Mouse (Mus musculus) intestine, embryonic 15.5 days (tissue): Measurements from ENCODE around the gene Fahd2a. TPM values are rescaled to one million over a fixed set of nuclear protein-coding genes. Genes with fewer than 3 reads are reported as not detected.

Experiments used
- ATAC-seq: fragments of 200-750 bp; cut with Nextera tagmentation; 2 replicates; pipeline ENCODE4 v1.8.0; 2017; ENCODE audit warnings: moderate TSS enrichment, moderate library complexity
- H3K27ac ChIP-seq: fragments of 300-500 bp; sonication (generic); 2 replicates; pipeline ENCODE4 v1.5.1; 2015; ENCODE audit warnings: mild to moderate bottlenecking, inconsistent platforms
- H3K27me3 ChIP-seq: fragments of 300-500 bp; sonication (generic); replicated peaks from 2 replicates; pipeline ENCODE4 v1.6.1; 2015; ENCODE audit warnings: inconsistent platforms
- H3K36me3 ChIP-seq: fragments of 300-500 bp; sonication (generic); 2 replicates; pipeline ENCODE4 v1.6.1; 2015; ENCODE audit warnings: inconsistent platforms
- H3K4me1 ChIP-seq: fragments of 300-500 bp; sonication (generic); replicated peaks from 2 replicates; pipeline ENCODE4 v1.6.1; 2015; ENCODE audit warnings: inconsistent platforms
- H3K4me2 ChIP-seq: fragments of 300-500 bp; sonication (generic); replicated peaks from 2 replicates; pipeline ENCODE4 v1.6.1; 2015; ENCODE audit warnings: mild to moderate bottlenecking, inconsistent platforms
- H3K4me3 ChIP-seq: fragments of 300-500 bp; sonication (generic); replicated peaks from 2 replicates; pipeline ENCODE4 v1.5.1; 2015; ENCODE audit warnings: inconsistent platforms
- H3K9ac ChIP-seq: fragments of 300-500 bp; sonication (generic); 2 replicates; pipeline ENCODE4 v1.6.1; 2015; ENCODE audit warnings: inconsistent platforms
- H3K9me3 ChIP-seq: fragments of 300-500 bp; sonication (generic); 2 replicates; pipeline ENCODE4 v1.6.1; 2016; ENCODE audit warnings: inconsistent platforms
- WGBS: fragments of 180-500 bp; shearing (Covaris S2); methylation state at CpG from one replicate; pipeline ENCODE4 v1.1.7; 2015; 5-methylcytosine and 5-hydroxymethylcytosine counted together
- polyA plus RNA-seq: library from polyadenylated mRNA; unstranded; fragments of >200 nt; fragmentation: Nextera tagmentation; extraction: Ambion mirVana; gene quantifications from 2 replicates; pipeline ENCODE4 v1.2.1, GENCODE M21; 2015

Gene Fahd2a
- polyA plus RNA-seq, 1 experiment from 2014 or later: 19.0 TPM

- WGBS: 37% methylated on average over 9 of the region's 9 CpGs
- no peak overlapping the region for H3K4me3 ChIP-seq
- no peak overlapping the region for H3K9ac ChIP-seq
- ATAC-seq: no peak
- H3K27ac ChIP-seq: no peak overlapping the region
- H3K36me3 ChIP-seq: no peaks in the 10 kb centered on the region
- no peaks in the 10 kb centered on the region for H3K4me1 ChIP-seq
- H3K4me2 ChIP-seq: no peak overlapping the region
- no peaks in the 10 kb centered on the region; the same call in 1 of the 2 replicates for H3K27me3 ChIP-seq
- H3K9me3 ChIP-seq: no peaks in the 10 kb centered on the region
Measured at GRCm38 (mm10) chr2:127461351-127461750, 17.0 kb upstream of the Fahd2a start.

GRCm38 (mm10) chr2:127459341-127459740, 15.0 kb upstream of the Fahd2a start:
- H3K4me1 ChIP-seq: no peaks in the 10 kb centered on the region
- H3K36me3 ChIP-seq: no peaks in the 10 kb centered on the region
- no peak overlapping the region for H3K9ac ChIP-seq
- ATAC-seq: no peak
- WGBS: 75% methylated on average over 2 of the region's 2 CpGs
- no peaks in the 10 kb centered on the region for H3K9me3 ChIP-seq
- H3K27ac ChIP-seq: no peak overlapping the region
- no peak overlapping the region for H3K4me2 ChIP-seq
- H3K27me3 ChIP-seq: no peaks in the 10 kb centered on the region; the same call in 1 of the 2 replicates
- no peak overlapping the region for H3K4me3 ChIP-seq

DNA sequence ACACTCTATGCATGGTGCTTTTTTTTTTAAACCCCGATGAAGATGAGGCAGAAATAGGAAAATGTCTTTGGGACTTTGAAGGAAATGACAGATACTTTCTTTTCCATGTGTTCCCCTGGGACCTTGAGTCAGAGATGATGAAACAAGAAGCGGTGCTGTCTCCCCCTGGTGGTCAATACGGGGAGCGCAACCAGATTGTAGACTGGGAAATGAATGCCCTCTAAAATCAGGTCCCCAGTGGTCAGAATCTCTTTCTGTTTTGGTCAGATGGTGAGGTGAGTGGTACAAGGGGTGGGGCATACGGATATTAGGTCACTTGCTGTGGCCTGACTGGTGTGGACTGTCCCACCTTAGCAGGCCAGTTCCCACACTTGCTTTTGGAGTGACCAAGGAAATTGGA, 9.4 kb upstream of the Fahd2a start:
- ATAC-seq: 0 out of 2 replicates have a peak, but pooled peaks have one; percentile 10
- H3K9ac ChIP-seq: no peak overlapping the region
- WGBS: 6% methylated on average over 5 of the region's 5 CpGs
- no peak overlapping the region for H3K4me3 ChIP-seq
- no peak overlapping the region for H3K27ac ChIP-seq
- no peaks in the 10 kb centered on the region for H3K36me3 ChIP-seq
- H3K4me1 ChIP-seq: no peaks in the 10 kb centered on the region
- no peak overlapping the region for H3K4me2 ChIP-seq
- no peaks in the 10 kb centered on the region for H3K9me3 ChIP-seq
- no peaks in the 10 kb centered on the region for H3K27me3 ChIP-seq

GRCm38 (mm10) chr2:127453141-127453540, 8.8 kb upstream of the Fahd2a start:
- Histone ChIP-seq H3K4me1 (no peaks in the 10 kb centered on the region), H3K4me2 (no peak overlapping the region), H3K9me3 (no peaks in the 10 kb centered on the region), H3K27me3 (no peaks in the 10 kb centered on the region), H3K36me3 (no peaks in the 10 kb centered on the region), H3K27ac (no peak overlapping the region), H3K9ac (no peak overlapping the region), H3K4me3 (no peak overlapping the region)
- ATAC-seq: no peak
- WGBS: 83% methylated on average over 9 of the region's 9 CpGs

DNA sequence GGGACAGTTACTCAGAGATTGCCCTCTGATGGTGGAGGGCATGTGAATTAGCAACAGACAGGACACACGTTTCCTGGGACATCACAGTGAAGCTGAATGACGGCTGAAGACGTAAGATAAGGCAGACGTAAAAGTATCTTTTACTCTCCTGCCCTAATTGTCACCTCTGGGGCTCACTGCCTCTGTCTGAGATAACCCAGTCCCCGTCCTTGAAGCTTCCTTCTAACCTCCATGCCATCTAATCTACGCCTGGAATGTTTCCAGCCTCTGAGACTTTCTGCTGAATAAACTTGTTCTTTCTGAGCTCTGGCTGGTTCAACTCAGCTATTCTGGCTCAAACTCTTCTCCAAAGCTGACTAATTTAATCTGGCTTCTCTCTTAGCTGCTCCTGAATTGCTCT, 7.4 kb upstream of the Fahd2a start:
- no peak overlapping the region for H3K27ac ChIP-seq
- H3K9ac ChIP-seq: no peak overlapping the region
- WGBS: 10% methylated on average over 6 of the region's 6 CpGs
- ATAC-seq: no peak
- H3K4me3 ChIP-seq: no peak overlapping the region
- H3K36me3 ChIP-seq: no peaks in the 10 kb centered on the region
- H3K4me1 ChIP-seq: no peaks in the 10 kb centered on the region
- no peaks in the 10 kb centered on the region for H3K27me3 ChIP-seq
- H3K9me3 ChIP-seq: no peaks in the 10 kb centered on the region
- no peak overlapping the region for H3K4me2 ChIP-seq

- no peak overlapping the region for H3K4me2 ChIP-seq
- H3K9me3 ChIP-seq: no peaks in the 10 kb centered on the region
- H3K4me3 ChIP-seq: no peak overlapping the region
- H3K9ac ChIP-seq: no peak overlapping the region
- 23% methylated on average over 7 of the region's 7 CpGs for WGBS
- 0 out of 2 replicates have a peak, but pooled peaks cover 2% of the 10 kb centered on the region for H3K4me1 ChIP-seq
- H3K27ac ChIP-seq: no peak overlapping the region
- no peaks in the 10 kb centered on the region for H3K36me3 ChIP-seq
- no peak for ATAC-seq
- no peaks in the 10 kb centered on the region for H3K27me3 ChIP-seq
Measured at GRCm38 (mm10) chr2:127449691-127450090, 5.3 kb upstream of the Fahd2a start.

- Histone ChIP-seq H3K36me3 (no peaks in the 10 kb centered on the region), H3K4me2 (no peak overlapping the region), H3K4me1 (0 out of 2 replicates have a peak, but pooled peaks cover 3% of the 10 kb centered on the region), H3K9ac (no peak overlapping the region), H3K27me3 (no peaks in the 10 kb centered on the region), H3K9me3 (no peaks in the 10 kb centered on the region), H3K4me3 (no peak overlapping the region), H3K27ac (no peak overlapping the region)
- 45% methylated on average over 3 of the region's 3 CpGs for WGBS
- no peak for ATAC-seq
Measured at GRCm38 (mm10) chr2:127446847-127447246, 2.5 kb upstream of the Fahd2a start.

- no peaks in the 10 kb centered on the region for H3K27me3 ChIP-seq
- no peaks in the 10 kb centered on the region for H3K4me1 ChIP-seq
- H3K27ac ChIP-seq: no peak overlapping the region
- no peak overlapping the region for H3K9ac ChIP-seq
- no peak overlapping the region for H3K4me2 ChIP-seq
- WGBS: 89% methylated on average over 5 of the region's 5 CpGs
- no peaks in the 10 kb centered on the region for H3K36me3 ChIP-seq
- no peak overlapping the region for H3K4me3 ChIP-seq
- no peaks in the 10 kb centered on the region for H3K9me3 ChIP-seq
- ATAC-seq: no peak
Measured at GRCm38 (mm10) chr2:127437697-127438096, 6.7 kb downstream of the Fahd2a start.

DNA sequence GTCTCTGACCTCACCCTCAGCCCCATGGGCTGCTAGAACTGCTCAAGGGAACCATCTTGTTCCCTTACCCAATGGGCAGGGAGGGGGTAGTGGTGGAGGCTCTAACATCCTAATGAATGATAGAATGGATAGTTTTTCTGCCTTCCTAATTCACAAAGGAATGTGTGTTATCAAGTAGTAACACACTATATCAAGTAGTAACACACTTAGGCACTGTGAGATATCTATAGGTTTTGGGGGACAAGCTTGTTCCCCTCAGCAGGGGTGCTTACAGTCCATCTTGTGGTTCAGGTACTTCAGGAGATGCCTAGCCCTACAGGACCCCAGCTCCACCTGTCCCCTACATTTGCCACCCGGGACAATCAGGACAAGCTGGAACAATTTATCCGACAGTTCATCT, 8.8 kb downstream of the Fahd2a start:
- no peaks in the 10 kb centered on the region for H3K4me1 ChIP-seq
- no peak for ATAC-seq
- no peak overlapping the region for H3K4me2 ChIP-seq
- no peaks in the 10 kb centered on the region for H3K36me3 ChIP-seq
- no peak overlapping the region for H3K9ac ChIP-seq
- no peak overlapping the region for H3K4me3 ChIP-seq
- H3K27me3 ChIP-seq: no peaks in the 10 kb centered on the region; the same call in 1 of the 2 replicates
- no peak overlapping the region for H3K27ac ChIP-seq
- 94% methylated on average over 2 of the region's 2 CpGs for WGBS
- no peaks in the 10 kb centered on the region for H3K9me3 ChIP-seq

DNA sequence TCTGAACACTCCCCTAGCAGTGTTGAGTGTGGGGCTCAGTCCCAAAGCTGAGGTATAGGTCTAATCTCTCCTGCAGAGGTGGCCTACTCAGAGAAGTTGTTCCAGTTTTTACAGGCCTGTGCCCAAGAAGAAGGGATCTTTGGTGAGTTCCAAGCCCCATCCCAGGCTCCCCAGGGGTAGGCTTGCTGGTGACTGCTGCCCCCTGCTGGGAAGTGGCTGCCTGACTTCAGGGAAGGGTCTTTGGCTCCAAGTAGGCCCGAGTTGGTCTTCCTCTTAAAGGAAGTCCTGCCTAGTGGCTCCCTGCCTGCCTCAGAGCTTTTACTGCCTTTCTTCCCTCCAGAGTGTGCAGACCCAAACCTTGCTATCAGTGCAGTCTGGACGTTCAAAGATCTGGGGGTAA, 9.2 kb downstream of the Fahd2a start:
- H3K27me3 ChIP-seq: no peaks in the 10 kb centered on the region; the same call in 1 of the 2 replicates
- 52% methylated on average over 2 of the region's 2 CpGs for WGBS
- no peak overlapping the region for H3K27ac ChIP-seq
- ATAC-seq: no peak
- no peaks in the 10 kb centered on the region for H3K4me1 ChIP-seq
- H3K9me3 ChIP-seq: no peaks in the 10 kb centered on the region
- H3K4me3 ChIP-seq: no peak overlapping the region
- H3K36me3 ChIP-seq: no peaks in the 10 kb centered on the region
- no peak overlapping the region for H3K4me2 ChIP-seq
- no peak overlapping the region for H3K9ac ChIP-seq

DNA sequence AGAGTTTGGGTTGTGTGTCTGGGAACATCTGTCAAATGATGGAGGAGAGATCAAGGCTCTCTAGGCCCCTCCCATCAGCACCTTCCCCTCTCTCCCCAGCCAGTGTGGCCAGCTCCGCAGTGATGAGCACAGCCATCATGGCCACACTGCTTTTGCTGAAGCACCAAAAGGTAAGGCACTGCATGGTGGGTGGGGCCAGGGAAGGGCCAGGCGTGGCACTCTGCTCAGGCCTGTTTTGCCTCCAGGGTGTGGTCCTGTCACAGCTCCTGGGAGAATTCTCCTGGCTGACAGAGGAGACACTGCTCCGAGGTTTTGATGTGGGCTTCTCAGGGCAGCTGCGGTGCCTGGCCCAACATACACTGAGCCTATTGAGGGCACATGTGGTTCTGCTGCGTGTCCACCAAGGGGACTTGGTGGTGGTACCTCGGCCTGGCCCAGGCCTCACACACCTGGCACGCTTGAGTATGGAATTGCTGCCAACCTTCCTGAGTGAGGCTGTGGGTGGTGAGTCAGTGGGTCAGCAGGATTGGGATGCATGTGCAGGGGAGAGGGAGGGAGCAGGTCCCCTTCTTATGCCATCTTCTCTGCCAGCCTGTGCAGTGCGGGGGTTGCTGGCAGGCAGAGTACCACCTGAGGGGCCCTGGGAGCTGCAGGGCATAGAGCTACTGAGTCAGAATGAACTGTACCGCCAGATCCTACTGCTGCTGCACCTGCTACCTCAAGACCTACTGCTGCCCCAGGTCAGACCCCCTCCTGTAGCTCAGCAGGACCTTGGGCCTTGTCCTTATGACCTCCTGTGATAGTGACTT, 10.7 kb downstream of the Fahd2a start:
- Histone ChIP-seq H3K27ac (no peak overlapping the region), H3K9me3 (no peaks in the 10 kb centered on the region), H3K4me2 (no peak overlapping the region), H3K27me3 (no peaks in the 10 kb centered on the region; the same call in 1 of the 2 replicates), H3K4me1 (no peaks in the 10 kb centered on the region), H3K9ac (no peak overlapping the region), H3K4me3 (no peak overlapping the region), H3K36me3 (no peaks in the 10 kb centered on the region)
- WGBS: 73% methylated on average over 9 of the region's 9 CpGs
- ATAC-seq: peak; percentile 44

DNA sequence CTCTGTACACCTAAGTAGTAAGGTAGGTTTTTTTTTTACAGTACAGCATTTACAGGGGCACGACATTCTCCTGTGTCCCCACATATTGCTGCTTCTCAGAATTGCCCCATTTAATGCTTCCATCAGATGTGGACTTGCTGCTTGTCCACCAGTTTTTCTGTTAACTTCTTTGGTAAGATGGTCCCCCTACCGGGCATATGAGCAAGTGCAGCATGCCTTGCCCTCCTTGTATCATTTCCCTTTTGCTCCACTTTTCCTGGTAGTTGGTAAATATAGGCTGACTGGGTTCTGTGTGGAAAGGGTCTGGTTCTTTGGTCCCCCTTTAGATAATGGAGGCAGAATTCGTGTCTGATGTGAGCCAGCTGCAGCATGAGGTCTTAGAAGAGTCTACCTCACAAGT, 14.1 kb downstream of the Fahd2a start:
- Histone ChIP-seq H3K27ac (no peak overlapping the region), H3K4me3 (no peak overlapping the region), H3K36me3 (no peaks in the 10 kb centered on the region), H3K9ac (no peak overlapping the region), H3K27me3 (no peaks in the 10 kb centered on the region; the same call in 1 of the 2 replicates), H3K4me1 (no peaks in the 10 kb centered on the region), H3K9me3 (no peaks in the 10 kb centered on the region), H3K4me2 (no peak overlapping the region)
- ATAC-seq: no peak
- 22% methylated on average over 3 of the region's 3 CpGs for WGBS

DNA sequence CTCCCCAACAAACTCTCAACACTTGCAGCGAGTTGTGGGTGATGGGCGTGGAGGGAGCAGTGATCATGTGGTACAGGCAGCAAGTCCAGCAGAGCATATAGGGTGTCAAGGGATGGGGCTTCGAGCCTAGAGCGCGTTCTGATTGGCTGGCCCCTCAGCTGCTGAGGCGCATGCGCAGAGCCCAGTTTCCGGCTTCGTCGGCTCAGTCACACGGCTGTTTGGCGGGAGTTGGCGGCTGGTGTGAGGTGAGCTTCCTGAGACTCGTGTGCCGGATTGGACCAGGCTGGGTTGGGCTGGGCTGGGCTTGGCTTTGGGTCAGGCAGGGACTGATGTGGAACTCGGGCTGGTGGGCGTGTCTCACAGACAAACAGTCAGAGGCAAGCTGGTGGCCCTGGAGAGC, 19.4 kb downstream of the Fahd2a start, which contains the start of gene Gpat2:
Gene Gpat2, plus strand, starts transcription at position 223 of the 400 bp plus-strand sequence.
- Histone ChIP-seq H3K4me3 (no peak within 1 kb of the TSS), H3K4me1 (no peaks in the 10 kb centered on the region), H3K9me3 (no peaks in the 10 kb centered on the region), H3K9ac (no peak within 1 kb of the TSS), H3K27ac (no peak within 1 kb of the TSS), H3K4me2 (no peak within 1 kb of the TSS), H3K27me3 (no peaks in the 10 kb centered on the region), H3K36me3 (no peaks in the 10 kb centered on the region)
- WGBS: 81% methylated on average over 17 of the region's 17 CpGs
- ATAC-seq: no peak
